Mouse (Mus musculus): ENCODE results near the gene Wscd1.
A peak's percentile ranks its signal among the peaks of the same experiment; 100 is the strongest.

Gene Wscd1

DNA sequence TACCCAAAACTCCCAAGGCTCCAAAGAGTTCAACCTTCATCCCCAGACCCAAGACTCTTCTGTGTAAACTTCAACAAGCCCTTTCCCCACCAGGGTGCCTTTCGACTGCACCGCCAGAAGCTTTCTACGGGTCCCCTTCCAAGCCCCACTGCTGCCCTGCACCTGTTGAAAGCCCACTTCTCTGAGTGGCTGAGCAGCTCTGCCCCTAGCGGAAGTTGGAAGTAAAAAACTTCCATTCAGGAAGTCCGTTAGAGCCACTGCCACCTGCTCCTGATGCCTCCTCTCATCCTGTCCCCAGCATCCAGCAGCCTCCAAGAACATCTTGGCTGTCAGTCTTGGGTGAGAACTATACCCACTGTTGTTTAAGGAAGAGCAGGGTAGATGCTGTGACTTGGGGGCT, at the start of gene Wscd1:
Gene Wscd1, plus strand, starts transcription at position 250 of the 400 bp plus-strand sequence.
- no peak for ATAC-seq (ENCODE audit: insufficient number of reproducible peaks, low FRiP score, low TSS enrichment)

DNA sequence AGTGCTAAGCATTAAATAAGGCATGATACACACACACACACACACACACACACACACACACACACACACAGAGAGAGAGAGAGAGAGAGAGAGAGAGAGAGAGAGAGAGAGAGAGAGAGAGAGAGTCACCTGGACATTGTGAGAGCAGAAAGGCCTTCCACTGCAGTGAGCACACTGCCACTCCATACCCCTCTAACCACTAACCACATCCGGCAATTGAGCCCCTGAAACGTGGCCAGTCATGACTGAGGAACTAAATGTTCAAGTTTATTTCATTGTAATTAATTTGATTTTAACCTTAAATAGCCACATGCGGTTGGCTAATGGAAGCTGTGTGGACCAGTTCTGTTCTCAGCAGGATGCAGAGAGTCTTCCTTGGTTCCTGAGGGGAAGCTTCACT, 21.7 kb upstream of the Wscd1 start:
- ATAC-seq (ENCODE audit: insufficient number of reproducible peaks, low FRiP score, low TSS enrichment), result no peak

DNA sequence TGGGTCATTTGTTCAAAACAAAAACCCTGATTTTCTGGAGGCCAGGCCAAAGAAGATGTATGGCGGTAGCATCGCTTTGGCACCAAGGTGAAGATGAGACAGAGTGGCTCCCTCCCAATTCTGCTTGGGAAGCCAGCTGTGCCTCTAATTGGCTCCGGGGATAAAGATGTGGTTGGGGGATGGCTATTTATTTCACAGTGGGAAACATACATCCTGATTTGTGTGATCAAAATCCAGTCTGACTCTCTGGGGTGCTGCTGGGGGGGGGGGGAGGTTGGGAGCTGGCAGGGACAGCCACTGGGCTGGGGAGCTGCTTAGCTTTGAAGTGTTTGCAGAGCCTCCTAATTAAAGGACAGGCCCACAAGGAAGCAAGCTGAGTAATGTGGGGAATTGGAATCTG, 20.4 kb upstream of the Wscd1 start:
- ATAC-seq (ENCODE audit: insufficient number of reproducible peaks, low FRiP score, low TSS enrichment), result no peak

DNA sequence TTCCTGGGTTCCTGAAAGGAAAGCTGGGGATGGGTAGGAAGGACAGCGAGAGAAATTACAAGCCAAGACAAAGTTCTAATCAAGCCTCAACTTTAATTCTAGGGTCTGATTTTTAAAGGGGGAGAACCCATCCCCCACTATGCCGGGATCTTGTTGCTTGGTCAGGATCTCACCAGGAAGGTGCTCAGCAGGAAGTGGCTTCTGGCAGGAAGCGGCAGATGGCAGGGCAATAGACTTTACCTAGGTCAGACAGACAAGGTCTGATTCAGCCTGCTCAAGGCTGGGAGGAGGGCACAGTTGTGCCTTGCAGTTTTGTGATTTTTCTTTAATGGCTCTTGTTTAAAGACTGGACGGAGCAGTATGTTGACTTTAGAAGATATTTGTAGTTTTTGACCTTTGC, 15.9 kb upstream of the Wscd1 start:
- ATAC-seq (ENCODE audit: insufficient number of reproducible peaks, low FRiP score, low TSS enrichment), result no peak

DNA sequence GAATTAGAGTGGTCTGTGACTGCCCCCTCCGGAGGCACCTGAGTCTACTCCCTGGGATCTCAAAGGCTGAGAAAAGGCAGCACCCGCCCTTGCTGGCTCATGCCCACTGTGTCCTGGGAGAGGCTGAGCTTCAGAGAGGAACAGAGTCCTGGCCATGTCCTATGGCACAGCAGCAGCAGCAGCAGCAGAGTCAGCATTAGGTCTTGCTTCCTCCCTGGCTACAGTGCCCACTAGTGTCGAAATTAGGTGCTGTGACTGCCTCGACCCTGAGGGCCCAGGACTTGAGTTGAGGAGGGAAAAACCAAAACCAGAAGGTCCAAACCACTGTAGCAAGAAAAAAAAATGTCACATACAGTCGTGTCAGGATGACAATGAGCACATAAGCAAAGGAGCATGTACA, 12.6 kb upstream of the Wscd1 start:
- no peak for ATAC-seq (ENCODE audit: insufficient number of reproducible peaks, low FRiP score, low TSS enrichment)

DNA sequence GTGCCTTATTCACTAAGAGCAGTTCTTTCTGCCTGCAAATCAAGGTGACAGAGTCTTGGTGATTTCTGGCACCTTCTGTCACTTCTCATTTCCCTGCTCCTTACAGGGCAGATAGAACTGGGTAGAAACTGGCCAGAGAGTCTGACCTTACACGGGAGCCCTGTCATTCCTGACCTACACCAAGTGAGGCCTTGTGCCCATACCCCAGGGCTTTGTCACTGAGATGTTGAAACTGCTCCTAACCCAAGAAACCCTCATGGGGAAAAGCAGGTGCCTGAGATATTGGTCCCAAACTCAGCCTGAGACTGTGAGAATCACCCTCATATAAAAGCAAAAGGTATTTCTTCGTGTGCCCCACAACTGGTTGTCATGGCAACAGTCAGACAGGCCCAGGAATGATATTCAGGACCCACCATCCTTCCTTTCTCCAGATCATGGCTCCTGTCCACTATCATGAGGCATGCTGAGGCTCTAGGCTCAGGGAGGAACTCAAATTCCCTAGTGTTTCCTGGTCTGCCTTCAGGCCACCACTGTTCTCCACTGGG, 11.1 kb upstream of the Wscd1 start:
- ATAC-seq (ENCODE audit: insufficient number of reproducible peaks, low FRiP score, low TSS enrichment), result no peak

GRCm38 (mm10) chr11:71745875-71746274, 3.8 kb upstream of the Wscd1 start:
- ATAC-seq (ENCODE audit: insufficient number of reproducible peaks, low FRiP score, low TSS enrichment), result no peak

GRCm38 (mm10) chr11:71747719-71748118, 2.0 kb upstream of the Wscd1 start:
- ATAC-seq (ENCODE audit: insufficient number of reproducible peaks, low FRiP score, low TSS enrichment), result no peak

DNA sequence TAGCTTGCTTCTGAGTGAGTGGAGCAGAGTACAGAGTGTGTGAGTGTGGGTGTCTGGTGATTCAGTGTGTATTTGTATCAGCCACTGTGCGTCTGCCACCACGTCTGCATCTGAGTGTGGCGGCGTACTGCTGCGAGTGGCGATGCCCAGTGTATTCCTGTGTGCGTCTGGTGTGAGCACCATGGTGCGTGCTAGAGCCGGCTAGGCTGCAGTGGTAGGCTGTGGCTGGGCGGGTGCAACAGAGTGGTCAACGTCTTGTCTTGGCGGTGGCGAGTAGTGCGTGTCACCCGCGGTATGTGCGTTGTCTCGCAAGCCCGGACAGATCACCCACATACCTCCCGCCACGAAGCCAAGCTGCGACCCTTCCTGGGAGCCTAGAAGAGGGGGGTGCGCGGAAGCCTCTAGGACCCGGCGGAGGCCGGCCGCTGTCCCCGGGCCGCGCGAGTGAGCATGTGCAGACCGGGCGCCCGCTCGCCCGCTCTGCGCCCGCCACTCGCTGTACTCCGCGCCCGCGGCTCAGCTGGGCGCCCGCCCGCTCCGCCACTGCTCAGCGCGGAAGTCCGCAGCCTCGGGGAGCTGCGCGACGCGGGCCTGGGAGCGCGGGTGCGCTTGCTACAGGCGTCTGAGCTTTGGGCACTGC, 934 bp downstream of the Wscd1 start:
- peak; percentile 77 for ATAC-seq (ENCODE audit: insufficient number of reproducible peaks, low FRiP score, low TSS enrichment)

DNA sequence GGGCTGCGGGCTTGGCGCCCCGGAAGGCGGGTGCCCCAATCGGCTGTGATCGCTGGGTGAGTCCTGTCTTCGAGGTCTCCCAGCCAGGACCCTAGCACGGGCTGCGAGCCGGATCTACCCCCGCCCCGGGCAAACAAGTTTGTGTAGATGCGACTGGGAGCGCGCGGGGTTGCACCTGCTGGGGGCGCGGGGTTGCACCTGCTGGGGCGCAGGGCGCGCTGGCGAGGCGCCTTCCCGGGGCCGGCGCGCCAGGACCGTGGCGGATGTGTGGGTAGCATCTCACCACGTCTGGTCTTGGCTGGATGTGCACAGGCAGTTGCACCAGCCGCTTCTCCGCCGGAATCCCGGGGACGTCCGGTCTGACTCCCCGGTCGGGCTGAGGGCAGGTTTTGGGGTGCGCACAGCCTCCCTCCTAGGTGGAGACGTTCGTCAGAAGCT, 1.5 kb downstream of the Wscd1 start:
- no peak for ATAC-seq (ENCODE audit: insufficient number of reproducible peaks, low FRiP score, low TSS enrichment)

- no peak for ATAC-seq (ENCODE audit: insufficient number of reproducible peaks, low FRiP score, low TSS enrichment)
Measured at GRCm38 (mm10) chr11:71751689-71752088, 2.0 kb downstream of the Wscd1 start.

GRCm38 (mm10) chr11:71752626-71753025, 2.9 kb downstream of the Wscd1 start:
- no peak for ATAC-seq (ENCODE audit: insufficient number of reproducible peaks, low FRiP score, low TSS enrichment)

DNA sequence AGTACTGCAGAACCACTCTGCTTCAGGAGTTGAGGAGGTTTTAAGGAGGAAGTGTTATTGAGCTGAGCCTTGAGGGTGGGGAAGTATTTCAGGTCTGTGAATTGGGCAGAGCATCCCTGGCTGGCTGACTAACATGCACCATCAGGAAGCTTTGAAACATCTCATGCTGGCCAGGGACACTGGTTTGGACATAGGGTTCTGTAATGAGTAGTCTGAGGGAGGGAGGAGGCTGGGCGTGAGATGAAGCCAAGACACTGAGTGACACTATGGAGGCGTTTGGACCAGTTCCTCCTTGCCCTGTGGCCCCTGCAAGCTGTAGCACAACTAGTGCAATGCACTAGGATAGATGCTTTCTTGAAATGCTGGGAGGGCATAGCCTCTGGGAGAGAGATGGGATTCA, 5.4 kb downstream of the Wscd1 start:
- no peak for ATAC-seq (ENCODE audit: insufficient number of reproducible peaks, low FRiP score, low TSS enrichment)

GRCm38 (mm10) chr11:71756325-71756724, 6.6 kb downstream of the Wscd1 start:
- no peak for ATAC-seq (ENCODE audit: insufficient number of reproducible peaks, low FRiP score, low TSS enrichment)

DNA sequence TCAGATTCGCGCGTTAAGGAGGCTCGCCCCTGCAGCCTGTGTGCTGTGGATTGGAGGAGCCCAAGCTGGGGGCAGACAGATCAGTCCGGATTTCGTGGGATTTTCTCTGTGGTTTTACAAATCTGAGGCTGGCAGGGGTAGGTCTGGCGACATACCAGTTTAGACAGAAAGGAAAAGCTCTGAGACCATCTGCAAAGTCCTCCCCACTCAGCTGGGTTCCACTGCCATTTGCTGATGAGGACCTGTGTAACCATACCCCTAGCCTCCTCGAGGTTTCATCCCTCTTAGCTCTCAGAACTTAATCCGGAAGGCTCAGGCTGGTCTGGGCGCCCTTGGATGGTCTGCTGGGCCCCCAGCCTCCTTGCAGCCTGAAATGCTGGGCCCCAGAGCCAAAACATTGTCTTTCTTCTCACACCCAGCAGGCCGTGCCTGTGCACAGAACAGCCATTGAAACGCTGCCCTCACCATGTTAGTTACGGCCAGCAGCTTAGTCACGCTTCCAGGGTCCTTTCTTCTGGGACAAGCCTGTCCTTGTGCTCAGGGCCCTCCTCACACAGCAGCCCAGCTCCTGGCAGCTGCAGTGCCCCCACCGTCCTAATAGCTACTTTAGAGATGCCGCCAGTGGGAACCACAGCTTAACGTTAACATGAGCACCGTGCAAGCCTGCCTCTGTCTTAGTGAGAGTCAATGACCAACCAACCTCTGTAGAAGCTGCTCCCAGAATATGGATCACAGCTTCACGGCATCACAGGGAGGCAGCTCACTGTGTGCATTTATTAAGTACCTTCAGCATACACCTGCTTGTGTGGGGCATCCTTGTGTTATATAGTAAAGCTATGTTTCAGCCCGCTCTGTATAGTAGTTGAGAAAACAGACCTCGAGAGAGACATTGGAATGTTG, 8.7 kb downstream of the Wscd1 start:
- no peak for ATAC-seq (ENCODE audit: insufficient number of reproducible peaks, low FRiP score, low TSS enrichment)

- no peak for ATAC-seq (ENCODE audit: insufficient number of reproducible peaks, low FRiP score, low TSS enrichment)
Measured at GRCm38 (mm10) chr11:71760991-71761390, 11.3 kb downstream of the Wscd1 start.

GRCm38 (mm10) chr11:71763154-71763553, 13.4 kb downstream of the Wscd1 start:
- no peak for ATAC-seq (ENCODE audit: insufficient number of reproducible peaks, low FRiP score, low TSS enrichment)

DNA sequence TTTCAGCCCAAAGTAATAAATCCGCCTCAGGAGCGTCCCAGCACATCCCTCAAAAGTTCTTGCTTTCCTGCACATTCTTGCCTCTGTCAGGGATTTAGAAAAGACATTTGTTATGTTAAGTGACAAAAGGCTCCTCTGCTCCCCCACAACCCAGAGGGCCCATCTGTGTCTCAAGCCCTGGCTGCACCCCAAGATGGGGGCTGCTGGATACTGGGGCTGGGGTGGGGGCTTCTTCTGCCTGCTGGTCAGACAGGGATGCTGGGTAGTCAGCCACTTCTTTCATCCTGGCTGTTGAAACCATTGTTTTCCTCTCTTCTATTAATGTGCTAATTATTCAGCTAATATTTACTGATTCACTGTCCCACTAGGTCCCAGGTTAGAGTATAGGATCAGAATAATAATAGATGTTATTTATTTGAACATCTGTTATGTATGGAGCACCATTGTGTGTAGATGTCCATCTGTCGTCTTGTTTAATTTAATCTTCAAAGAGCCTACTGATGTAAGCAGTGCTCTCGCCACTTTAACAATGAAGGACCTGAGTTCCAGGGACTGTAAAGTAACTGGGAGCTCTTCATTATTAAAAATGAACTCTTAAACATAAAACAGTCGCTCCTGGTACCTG, 14.0 kb downstream of the Wscd1 start:
- no peak for ATAC-seq (ENCODE audit: insufficient number of reproducible peaks, low FRiP score, low TSS enrichment)

GRCm38 (mm10) chr11:71764743-71765142, 15.0 kb downstream of the Wscd1 start:
- no peak for ATAC-seq (ENCODE audit: insufficient number of reproducible peaks, low FRiP score, low TSS enrichment)

- no peak for ATAC-seq (ENCODE audit: insufficient number of reproducible peaks, low FRiP score, low TSS enrichment)
Measured at GRCm38 (mm10) chr11:71765335-71765734, 15.6 kb downstream of the Wscd1 start.

DNA sequence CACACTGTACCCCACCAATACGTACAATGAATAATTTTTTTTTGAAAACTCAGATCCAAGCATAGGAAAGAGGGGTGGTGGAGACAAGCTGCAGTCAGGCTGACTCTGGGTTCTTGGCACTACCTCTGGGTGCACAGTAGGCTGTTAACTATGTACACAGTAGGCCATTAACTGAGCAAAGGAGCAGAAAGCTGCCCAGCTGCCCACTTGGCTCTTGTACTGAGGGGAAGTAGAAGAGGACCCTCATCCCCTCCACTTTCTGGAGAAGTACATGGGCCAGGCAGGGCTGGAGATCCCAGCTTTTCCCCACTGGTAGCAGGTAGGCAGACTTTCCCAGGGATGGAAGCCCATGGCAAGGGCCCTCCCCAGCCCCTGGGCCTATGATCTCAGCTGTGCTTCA, 16.7 kb downstream of the Wscd1 start:
- no peak for ATAC-seq (ENCODE audit: insufficient number of reproducible peaks, low FRiP score, low TSS enrichment)

All from cerebellum, adult (tissue).